Mouse (Mus musculus) left cerebral cortex, adult 8-10 months (tissue): Measurements from ENCODE around the gene BC048562. TPM values are rescaled to one million over a fixed set of nuclear protein-coding genes. Genes with fewer than 3 reads are reported as not detected.

Experiments
- DNase-seq, 2 experiments: peaks; one replicate each; pipeline ENCODE4 v3.0.0; 2022; ENCODE audit warnings: low spot score in 2 of 2
- total RNA-seq, 4 experiments: library from RNA; stranded (reverse); gene quantifications; 2 replicates each; pipeline ENCODE4 v1.2.4; 2022

BC048562 gene
- total RNA-seq, 4 experiments from 2014 or later: not detected

DNA sequence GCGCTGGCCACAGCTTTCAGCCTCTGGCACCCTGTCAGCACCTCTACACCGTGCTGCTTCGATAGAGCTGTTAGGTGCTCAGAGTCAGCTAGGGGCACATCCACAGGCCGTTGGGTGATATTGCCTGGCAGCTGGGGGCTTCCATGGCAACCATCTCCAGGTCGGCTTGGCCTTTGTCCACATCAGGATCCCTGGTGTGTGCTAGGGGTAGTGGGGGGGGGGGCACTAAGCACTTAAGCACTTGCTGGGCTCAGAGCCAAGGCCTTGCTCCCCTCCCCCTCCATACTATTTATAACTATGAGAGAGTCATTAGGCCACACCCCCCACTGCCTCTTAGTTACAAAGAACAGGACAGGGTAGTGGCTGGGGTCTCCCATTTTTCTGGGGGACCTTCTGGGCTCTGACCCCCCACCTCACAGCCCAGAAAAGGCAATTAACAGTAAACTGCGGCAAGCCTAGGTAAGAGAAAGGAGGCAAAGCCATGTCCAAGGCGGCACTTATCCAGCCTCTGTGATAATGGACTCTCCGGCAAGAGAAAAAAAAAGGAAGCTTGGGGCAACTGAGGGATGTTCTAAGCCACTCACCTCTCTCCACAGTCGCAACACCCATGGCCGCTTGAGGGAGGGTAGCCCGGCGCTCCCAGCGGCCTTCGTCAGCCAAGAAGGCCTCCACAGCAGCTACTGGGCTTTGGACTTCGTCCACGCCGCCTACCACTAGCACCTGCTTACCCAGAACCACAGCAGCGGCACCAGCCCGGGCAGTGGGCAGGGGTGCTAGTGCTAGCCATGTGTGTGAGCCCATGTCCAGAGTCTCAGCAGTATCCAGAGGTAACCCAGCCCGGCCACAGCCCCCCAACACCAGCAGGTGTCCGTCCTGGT is 14.2 kb downstream of the BC048562 start:
- peak in 1 of 2 experiments; percentile 80 for DNase-seq

DNA sequence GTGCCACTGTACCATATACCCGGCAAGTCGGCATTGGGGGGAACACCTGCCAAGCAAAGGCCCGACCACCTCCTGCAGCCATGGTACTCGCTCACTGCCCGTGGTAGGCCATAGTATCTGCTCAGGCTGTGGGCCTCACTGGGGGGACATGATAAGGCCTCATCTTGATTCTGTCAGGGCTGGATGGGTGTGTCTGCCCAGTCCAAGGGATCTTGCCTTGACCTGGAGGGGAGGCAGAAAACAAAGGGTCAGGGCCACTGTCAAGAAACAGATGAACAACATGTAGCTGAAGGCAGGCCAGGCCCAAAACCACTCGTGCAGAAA is 14.8 kb downstream of the BC048562 start:
- no peak for DNase-seq

DNA sequence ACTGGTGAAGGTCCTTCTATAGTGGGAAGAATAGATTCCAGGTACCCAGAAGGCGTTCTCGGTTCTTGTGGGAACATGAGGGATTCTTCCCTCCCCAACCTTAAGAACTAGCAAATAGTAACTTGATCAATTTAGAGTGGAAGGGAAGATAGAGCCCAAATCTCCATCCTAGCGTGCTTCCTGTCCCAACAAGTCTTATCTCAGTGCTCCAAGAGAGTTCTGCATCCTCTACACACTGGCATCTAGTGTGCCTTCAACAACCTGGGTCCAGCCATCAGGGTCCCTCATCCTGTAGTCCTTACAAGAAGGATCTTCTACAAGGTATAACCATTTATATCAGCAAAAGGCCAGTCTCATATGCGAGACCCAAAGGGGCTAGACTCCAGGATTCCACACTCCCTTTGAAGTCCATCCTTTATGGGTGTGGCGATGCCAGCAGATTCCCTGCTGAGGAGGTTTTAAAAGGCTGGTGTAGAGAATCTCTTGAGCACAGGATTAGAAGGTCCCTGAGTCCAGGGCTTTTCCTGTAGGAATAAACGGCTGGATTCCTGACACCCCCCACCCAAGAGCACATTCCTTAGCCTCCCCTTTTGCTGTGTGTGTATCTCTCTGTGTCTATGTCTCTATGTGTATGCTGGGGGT is 15.4 kb downstream of the BC048562 start:
- no peak for DNase-seq

DNA sequence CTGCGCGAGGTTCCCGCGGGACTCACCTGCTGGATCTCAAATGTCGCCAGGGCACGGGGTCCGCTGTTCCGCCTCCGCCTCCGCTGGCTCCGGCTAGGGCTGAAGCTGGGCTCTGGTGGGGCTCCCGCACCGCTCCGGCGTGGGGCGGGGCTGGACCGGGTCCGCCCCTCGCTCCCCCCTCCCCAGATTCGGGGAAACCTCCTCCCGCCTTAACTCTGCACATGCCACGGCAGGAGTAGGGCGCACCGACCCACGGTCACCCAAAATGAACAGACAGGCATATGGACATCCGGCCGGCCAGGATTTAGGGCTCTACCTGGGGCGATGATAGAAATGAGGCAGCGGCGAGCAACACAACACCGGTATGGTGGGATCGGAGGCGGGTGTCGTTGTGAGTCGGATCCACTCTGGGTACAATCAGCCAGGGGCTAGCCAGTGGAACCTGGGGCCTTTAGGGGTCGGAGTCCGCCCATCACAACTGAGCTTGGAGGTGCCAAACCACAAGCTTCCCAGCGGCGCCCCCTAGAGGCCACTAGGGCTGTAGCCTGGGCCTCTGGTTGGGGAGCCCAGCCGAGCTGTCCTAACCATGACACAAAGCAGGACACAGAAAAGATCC is 16.1 kb downstream of the BC048562 start:
- peak; percentile 69 to 76 for DNase-seq

DNA sequence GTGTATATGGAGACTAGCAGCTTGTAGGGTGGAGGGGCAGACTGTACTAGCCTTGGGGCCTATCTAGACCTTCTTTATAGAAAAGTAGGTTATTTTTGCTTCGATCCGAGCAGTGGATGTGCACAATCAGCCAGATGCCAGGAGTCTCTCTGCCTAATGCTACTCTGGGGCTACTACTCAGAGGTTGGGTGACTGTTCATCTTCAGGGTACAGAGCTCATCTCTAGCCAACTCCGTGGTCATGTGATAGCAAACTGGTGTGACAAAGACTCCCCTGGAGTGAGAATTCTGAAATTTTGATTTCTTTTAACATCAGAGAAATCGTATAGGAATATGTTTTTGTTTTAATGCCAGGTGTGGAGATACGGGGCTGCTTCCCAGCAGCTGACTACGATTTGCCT is 16.6 kb downstream of the BC048562 start:
- no peak for DNase-seq

DNA sequence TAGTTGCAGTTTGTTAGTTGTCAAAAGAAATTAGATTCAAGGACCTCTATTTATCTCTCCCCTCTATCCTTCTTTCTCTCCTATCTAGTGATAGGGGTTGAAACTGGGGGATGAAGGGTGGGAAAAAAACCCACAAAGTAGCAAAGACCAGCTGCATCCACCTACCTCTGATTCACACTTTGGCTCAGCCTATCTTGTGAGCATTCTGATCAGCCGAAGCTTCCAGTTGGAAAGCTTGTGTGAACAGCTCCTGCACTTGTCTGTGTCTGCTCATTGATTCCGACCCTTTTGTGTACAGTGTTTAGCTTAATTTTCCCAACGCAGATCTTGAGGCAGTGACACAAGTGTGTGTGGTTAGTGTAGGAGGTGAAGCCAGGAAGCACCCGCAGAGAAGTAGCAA is 17.2 kb downstream of the BC048562 start:
- DNase-seq: no peak

DNA sequence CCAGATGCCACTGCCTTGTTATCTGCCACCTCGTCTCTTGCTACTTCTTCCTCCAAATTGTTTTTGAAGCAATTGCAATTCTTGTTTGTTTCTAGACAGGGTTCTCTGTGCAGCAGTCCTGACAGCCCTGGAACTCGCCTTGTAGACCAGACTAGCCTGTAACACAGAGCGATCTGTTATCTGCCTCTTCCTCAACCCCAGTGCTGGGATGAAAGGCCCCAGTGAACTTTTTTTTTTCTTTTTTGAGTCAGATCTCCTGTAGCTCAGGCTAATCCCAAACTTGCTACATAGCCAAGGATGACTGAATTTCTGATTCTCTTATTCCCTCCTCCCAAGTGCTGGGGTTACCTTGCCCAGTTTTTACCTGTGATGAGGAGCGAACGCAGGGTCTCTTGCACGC is 18.1 kb downstream of the BC048562 start:
- DNase-seq: no peak

DNA sequence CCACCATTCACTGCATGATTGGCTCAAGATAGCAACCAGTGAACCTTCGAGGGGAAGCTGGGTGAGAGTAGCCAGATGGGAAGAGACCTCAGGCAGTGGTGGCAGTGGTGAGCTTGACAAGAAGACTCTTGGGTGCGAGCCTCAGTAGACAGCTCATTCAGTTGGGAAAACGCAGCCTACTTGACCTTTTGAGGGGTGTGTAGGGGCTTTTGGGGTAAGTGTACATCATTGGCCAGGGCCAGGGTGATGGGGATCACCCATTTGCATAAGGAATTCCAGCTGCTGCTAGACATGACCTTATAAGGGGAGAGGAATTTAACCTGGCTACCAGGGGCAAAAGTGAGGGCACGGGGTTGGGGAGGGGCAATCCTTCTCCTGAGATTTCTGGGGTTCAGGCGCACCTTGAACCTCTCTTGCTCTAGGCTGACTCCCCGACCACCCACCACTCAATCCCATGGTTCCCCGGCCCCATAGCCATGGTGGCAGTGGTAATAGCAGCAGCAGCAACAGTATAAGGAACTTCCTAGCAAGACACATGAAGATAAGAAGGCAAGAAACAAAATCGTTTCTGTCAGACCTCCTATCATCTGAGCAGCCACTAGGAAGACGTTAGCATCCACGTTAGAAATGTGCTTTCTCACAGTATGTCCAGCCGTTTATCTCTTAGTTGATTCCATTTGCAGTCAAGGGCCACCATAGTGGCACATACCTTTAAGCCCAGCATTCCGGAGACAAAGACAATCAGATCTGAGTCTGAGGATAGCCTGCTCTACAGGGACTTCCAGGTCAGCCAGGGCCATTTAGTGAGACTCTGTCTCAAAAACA is 19.7 kb downstream of the BC048562 start:
- no peak for DNase-seq

DNA sequence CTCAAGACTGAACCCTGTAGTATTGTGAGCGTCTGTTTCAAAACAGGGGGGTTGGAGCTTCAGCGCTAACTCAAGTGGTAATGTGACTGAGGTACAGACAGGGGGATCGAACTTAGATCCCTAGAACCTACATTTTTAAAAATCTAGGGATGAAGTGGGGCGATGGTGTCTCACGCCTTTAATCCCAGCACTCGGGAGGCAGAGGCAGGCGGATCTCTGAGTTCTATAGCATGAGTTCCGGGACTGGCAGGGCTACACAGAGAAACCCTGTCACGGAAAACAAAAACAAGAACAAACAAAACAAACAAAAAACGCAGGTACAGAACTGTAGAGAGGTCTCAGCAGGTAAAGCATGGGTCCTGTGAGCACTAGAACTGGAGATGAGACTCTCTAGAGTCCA is 20.7 kb downstream of the BC048562 start:
- no peak for DNase-seq

DNA sequence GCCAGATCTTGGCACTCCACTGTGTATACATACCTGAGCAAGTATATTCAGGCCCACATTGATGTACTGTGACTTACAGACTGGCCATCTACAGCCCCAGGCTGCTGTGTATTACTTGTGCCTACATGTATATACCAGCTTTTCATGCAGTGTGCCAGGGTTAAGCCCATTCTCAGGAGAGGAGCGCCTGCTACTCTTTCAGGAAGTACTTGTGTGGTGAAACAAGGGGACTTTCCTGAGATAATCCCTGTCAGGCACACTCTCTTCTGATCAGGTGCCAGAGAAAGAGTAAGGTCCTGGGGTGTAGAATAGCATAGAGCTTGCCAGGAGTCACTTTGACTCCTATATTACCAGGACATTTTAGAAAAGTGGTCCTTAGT is 23.6 kb downstream of the BC048562 start:
- DNase-seq: no peak

DNA sequence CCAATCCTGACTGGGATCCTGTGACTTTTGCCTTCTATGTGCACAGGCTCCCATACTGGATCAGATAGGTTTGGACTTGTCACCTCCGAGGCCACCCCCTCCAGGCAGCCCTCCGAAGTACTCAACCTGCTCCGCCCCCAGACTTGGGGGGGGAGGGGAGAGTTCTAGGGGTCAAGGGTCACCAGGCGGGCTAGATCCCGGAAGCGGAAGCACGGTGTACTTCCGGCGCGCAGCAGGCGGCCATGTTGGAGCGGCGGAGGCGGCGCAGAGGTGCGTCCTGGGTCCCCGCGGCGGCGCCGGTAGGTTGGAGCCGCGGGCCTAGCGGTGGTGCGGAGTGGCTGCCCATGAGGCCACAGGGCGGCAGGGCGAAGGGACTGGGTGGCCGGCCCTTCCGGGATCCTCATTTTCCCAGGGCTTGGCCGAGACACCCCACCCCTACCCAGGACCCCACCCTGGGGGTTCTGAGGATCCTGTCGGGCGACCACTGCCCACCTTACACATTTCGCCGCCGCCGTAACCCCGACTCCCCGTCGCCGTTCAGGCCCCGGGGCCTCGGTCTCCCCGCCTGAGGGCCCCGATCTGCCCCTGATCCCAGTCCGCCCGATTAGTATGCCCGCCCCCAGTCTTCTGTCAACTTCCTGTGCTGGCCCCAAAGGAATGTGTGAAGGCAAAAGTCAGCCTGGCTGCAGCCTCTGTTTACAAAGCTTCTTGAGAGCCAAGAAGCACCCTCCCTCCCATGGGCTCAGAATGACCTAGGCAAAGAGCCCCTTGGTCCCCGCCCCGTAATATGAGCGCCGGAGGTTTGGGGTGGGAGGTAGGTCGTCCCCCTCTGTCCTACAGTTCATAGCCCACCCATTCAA is 24.3 kb downstream of the BC048562 start, which contains the start of gene Ccdc71:
Ccdc71 (plus strand) TSS at position 209 of the 860 bp plus-strand sequence.
- DNase-seq: peak; percentile 79 to 89

DNA sequence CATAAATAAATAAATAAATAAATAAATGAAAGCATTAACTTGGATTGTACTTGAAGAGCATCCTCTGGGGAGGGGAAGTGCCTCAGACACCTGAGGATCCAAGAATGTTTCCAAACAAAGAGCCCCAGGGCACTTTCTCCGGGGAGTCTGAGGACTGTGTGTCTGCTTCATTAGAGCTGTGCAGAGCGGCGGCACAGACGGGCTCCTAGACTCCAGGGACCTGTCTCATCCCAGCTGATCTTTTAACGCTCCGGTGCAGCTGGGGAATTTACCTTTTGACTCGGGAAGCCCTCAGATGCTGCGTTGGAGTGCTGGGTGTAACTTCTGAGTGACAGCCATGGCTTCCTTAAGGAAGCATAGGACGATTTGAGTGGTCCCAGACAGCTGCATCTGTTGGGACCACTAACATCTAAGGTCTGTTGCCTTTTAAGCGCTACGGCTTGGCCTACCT is 24.9 kb downstream of the BC048562 start, which contains the start of gene Klhdc8b:
Klhdc8b (minus strand) TSS at position 401 of the 451 bp plus-strand sequence.
- no peak for DNase-seq

DNA sequence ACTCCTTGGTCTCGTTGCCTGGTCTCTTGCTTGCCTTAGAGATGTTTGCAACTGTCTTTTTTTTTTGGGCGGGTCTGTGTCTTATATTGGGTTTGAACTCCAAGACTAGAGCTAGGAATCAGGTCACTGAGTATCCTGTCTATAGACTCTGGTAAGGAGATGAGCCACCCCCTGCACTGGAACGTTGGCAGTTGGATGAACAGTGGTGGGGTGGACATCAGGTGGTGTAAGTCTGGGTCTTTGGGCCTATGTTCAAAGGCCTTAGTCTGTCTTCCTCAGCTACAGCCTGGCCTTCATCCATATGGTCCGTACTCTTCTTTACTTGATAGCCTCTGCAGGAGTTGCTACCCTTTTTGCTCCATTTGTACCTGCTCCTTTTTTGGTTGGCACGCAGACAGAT is 25.4 kb downstream of the BC048562 start:
- no peak for DNase-seq

DNA sequence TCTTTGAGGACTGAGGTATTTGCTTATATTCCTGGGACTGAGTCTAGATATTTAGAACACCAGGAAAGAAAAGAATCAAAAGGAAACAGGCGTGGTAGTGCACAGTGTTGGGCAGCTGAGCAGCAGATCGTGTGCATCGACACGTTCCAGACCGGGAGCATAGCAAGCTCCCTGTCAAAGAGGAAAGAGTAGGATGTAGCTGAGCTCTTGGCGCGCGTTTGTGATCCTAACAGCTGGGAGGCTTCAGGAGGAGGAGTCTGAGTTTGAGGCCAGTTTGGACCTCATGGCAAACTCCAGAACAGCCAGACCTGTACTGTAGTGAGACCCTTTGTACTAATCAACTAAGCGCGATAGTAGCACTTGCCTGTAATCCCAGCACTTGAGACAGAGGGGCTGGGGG is 25.9 kb downstream of the BC048562 start:
- DNase-seq: no peak

DNA sequence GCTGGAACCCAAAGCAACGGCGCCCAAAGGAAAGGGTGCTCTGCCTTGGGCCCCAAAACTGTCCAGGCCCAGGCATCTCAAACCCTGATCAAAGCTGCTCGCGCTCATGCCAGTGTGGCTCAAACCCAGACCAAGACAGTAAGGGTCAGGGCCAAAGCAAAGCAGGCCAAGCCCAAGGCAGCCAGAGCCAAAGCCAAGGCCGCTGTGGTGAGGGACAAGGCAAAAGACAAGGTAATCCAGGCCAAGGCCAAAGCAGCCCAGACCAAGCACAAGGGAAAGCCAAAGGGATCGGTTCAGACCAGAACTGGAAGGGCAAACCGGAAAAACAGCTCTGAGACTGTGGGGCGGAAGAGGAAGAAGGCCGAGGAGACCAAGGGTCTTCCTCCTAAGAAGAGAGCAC is 27.4 kb downstream of the BC048562 start:
- DNase-seq: no peak

DNA sequence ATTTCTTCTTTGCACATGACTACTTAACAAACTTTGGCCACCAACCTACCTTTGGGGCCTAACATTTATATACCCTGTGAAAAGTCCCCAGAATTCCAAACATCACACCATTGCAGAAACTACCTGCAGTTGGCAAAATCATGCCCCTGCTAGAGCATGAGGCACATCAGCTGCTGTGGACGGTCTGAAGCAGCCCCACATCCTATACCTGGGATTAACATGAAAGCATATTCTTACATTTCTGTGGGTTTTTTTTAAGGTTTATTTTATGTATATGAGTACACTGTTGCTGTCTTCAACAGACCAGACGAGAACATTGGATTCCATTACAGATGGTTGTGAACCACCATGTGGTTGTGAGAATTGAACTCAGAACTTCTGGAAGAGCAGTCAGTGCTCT is 29.9 kb downstream of the BC048562 start:
- DNase-seq: no peak

DNA sequence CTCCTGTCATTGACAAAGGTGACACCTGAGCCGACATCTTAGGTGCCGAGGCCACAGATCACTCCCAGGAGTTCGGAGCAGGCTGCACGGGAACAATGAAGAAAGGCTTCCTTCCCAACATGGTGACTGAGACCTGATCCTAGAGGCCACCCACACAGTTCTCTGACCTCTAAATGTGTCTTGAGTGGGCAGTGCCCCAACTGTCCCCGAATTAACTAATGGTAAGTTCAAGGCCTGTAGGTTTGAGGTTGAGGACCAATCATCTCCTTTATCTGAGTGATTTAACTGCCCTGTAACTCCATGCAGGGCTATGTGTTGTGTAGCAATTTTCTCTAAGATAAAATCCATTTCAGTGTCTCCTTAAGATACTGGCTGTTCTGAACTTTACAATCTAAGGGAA is 33.1 kb downstream of the BC048562 start:
- no peak for DNase-seq

DNA sequence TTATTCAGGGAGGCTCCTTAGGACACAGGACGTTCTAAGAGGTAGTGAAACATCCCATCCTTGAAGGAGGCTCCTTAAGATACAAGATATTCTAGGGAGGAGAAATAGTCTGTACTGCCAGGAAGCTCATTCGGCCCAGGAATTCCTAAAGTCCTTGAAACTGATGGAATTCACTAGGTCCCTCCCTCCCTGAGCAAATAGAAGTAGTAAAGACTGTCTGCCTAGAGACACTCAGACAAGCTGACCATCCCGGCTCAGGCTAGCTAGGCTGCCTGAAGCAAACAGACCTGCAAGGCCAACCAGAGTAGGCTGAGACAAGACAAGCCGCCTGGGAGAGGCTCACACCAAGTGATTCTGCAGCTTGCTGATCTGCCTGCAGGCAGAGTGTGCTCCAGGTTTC is 33.6 kb downstream of the BC048562 start:
- DNase-seq: no peak

DNA sequence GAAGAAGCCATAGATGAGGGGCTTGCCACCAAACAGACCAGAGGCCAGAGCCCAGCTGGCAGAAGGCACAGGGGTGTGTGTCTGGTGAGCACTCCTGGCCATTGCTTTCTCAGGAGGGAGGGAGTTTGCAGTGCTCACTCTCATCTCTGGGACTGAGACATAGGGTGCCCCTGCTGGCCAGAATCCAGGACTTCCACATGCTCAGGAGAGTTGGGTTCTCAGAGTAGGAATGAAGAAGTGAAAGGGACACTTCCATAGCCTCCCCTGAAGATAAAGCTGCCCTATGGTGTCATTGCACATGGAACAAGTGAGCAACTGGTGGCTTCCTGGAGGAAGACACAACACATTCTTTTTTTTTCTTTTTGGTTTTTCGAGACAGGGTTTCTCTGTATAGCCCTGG is 38.2 kb downstream of the BC048562 start:
- DNase-seq: no peak

DNA sequence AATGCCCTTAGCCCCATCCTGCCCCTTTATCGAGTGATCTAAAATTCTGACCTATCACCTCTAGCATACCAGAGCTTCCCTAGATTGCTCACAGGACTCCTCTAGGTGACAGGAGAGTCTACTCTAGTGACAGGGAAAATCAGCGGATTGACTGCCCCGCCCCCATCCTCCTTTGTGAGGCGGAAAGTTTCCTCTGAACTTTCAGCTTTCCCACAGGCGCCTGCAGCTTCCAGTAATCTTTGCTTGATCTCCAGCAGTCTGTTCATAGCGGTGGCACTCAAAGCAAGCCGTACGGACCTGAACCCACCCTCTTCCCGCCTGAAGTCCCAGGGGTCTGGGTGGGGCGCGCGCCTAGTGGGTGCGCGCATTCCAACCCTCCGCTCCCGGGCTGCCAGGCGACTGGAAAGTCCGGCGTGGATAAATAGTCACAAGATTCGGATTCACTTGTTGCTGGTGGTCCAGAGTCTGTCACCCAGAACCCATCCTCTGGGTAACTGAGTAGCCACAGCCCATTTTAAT is 42.4 kb downstream of the BC048562 start:
- no peak for DNase-seq
